Mouse (Mus musculus): ENCODE measurements around the gene Kcnk2. TPM values are rescaled to one million over a fixed set of nuclear protein-coding genes. Genes with fewer than 3 reads are reported as not detected.
"Not testable (repeated sequence)": the region's sequence is repeated elsewhere in the genome, so short reads cannot be mapped to it uniquely, and the experiment has no call there.

Kcnk2 gene
- polyA plus RNA-seq, 1 experiment from 2014 or later: not detected

GRCm38 (mm10) chr1:189293679-189294406, 108.2 kb downstream of the Kcnk2 start:
- ATAC-seq (no peak), DNase-seq (no peak)
- Histone ChIP-seq H3K4me3 (ENCODE audit: low read depth, low read length) (no peak overlapping the region), H3K4me2 (ENCODE audit: low read depth, low read length) (no peak overlapping the region), H3K27me3 (ENCODE audit: insufficient read depth, low read length) (no peaks in the 10 kb centered on the region), H3K9me3 (ENCODE audit: low read length) (no peaks in the 10 kb centered on the region), H3K9ac (replicated peaks) (no peak overlapping the region), H3K4me1 (ENCODE audit: insufficient read depth) (no peaks in the 10 kb centered on the region), H3K36me3 (replicated peaks; ENCODE audit: insufficient read depth, low read length) (no peaks in the 10 kb centered on the region), H3K27ac (ENCODE audit: low read depth) (no peak overlapping the region)
- WGBS (ENCODE audit: insufficient replicate concordance): 72% methylated on average over 12 of the region's 12 CpGs
- TF ChIP-seq EP300 (IDR thresholded peaks at IDR 0.05; ENCODE audit: low read depth) (no peak), CTCF (IDR thresholded peaks at IDR 0.05; ENCODE audit: low read depth) (no peak)

- Histone ChIP-seq H3K9ac (replicated peaks) (no peak overlapping the region), H3K27me3 (ENCODE audit: insufficient read depth, low read length) (no peaks in the 10 kb centered on the region), H3K27ac (ENCODE audit: low read depth) (no peak overlapping the region), H3K4me3 (ENCODE audit: low read depth, low read length) (no peak overlapping the region), H3K36me3 (replicated peaks; ENCODE audit: insufficient read depth, low read length) (no peaks in the 10 kb centered on the region), H3K9me3 (ENCODE audit: low read length) (no peaks in the 10 kb centered on the region), H3K4me2 (ENCODE audit: low read depth, low read length) (no peak overlapping the region), H3K4me1 (ENCODE audit: insufficient read depth) (no peaks in the 10 kb centered on the region)
- ATAC-seq (no peak), DNase-seq (no peak)
- WGBS (ENCODE audit: insufficient replicate concordance): 50% methylated on average over 3 of the region's 3 CpGs
- no peak for TF ChIP-seq EP300 (IDR thresholded peaks at IDR 0.05; ENCODE audit: low read depth)
- TF ChIP-seq CTCF (IDR thresholded peaks at IDR 0.05; ENCODE audit: low read depth): no peak
Observed at GRCm38 (mm10) chr1:189290885-189291284, 111.2 kb downstream of the Kcnk2 start.

GRCm38 (mm10) chr1:189288948-189289347, 113.1 kb downstream of the Kcnk2 start:
- ATAC-seq (no peak), DNase-seq (no peak)
- WGBS (ENCODE audit: insufficient replicate concordance): 84% methylated on average over 8 of the region's 8 CpGs
- Histone ChIP-seq H3K9me3 (ENCODE audit: low read length) (no peaks in the 10 kb centered on the region), H3K27ac (ENCODE audit: low read depth) (no peak overlapping the region), H3K4me2 (ENCODE audit: low read depth, low read length) (no peak overlapping the region), H3K4me3 (ENCODE audit: low read depth, low read length) (no peak overlapping the region), H3K4me1 (ENCODE audit: insufficient read depth) (no peaks in the 10 kb centered on the region), H3K27me3 (ENCODE audit: insufficient read depth, low read length) (no peaks in the 10 kb centered on the region), H3K9ac (replicated peaks) (no peak overlapping the region), H3K36me3 (replicated peaks; ENCODE audit: insufficient read depth, low read length) (no peaks in the 10 kb centered on the region)
- TF ChIP-seq CTCF (IDR thresholded peaks at IDR 0.05; ENCODE audit: low read depth) (no peak), EP300 (IDR thresholded peaks at IDR 0.05; ENCODE audit: low read depth) (no peak)

- Histone ChIP-seq H3K4me1 (ENCODE audit: insufficient read depth) (no peaks in the 10 kb centered on the region), H3K27ac (ENCODE audit: low read depth) (no peak overlapping the region), H3K4me2 (ENCODE audit: low read depth, low read length) (no peak overlapping the region), H3K4me3 (ENCODE audit: low read depth, low read length) (no peak overlapping the region), H3K27me3 (ENCODE audit: insufficient read depth, low read length) (no peaks in the 10 kb centered on the region), H3K9ac (replicated peaks) (no peak overlapping the region), H3K36me3 (replicated peaks; ENCODE audit: insufficient read depth, low read length) (no peaks in the 10 kb centered on the region), H3K9me3 (ENCODE audit: low read length) (no peaks in the 10 kb centered on the region)
- 77% methylated on average over 2 of the region's 2 CpGs for WGBS (ENCODE audit: insufficient replicate concordance)
- DNase-seq: no peak
- TF ChIP-seq CTCF (IDR thresholded peaks at IDR 0.05; ENCODE audit: low read depth) (no peak), EP300 (IDR thresholded peaks at IDR 0.05; ENCODE audit: low read depth) (no peak)
- ATAC-seq: no peak
Observed at GRCm38 (mm10) chr1:189272281-189272680, 129.8 kb downstream of the Kcnk2 start.

GRCm38 (mm10) chr1:189253631-189254030, 148.4 kb downstream of the Kcnk2 start:
- H3K27me3 ChIP-seq (ENCODE audit: insufficient read depth, low read length): no peaks in the 10 kb centered on the region
- no peak overlapping the region for H3K4me2 ChIP-seq (ENCODE audit: low read depth, low read length)
- no peaks in the 10 kb centered on the region for H3K36me3 ChIP-seq (replicated peaks; ENCODE audit: insufficient read depth, low read length)
- ATAC-seq: no peak
- no peak for TF ChIP-seq CTCF (IDR thresholded peaks at IDR 0.05; ENCODE audit: low read depth)
- TF ChIP-seq EP300 (IDR thresholded peaks at IDR 0.05; ENCODE audit: low read depth): no peak
- H3K4me1 ChIP-seq (ENCODE audit: insufficient read depth): no peaks in the 10 kb centered on the region
- DNase-seq: no peak
- no peak overlapping the region for H3K9ac ChIP-seq (replicated peaks)
- no peak overlapping the region for H3K27ac ChIP-seq (ENCODE audit: low read depth)
- H3K9me3 ChIP-seq (ENCODE audit: low read length): no peaks in the 10 kb centered on the region
- H3K4me3 ChIP-seq (ENCODE audit: low read depth, low read length): no peak overlapping the region

- TF ChIP-seq CTCF (IDR thresholded peaks at IDR 0.05; ENCODE audit: low read depth) (peak; percentile 43; the same call in 1 of the 2 replicates), EP300 (IDR thresholded peaks at IDR 0.05; ENCODE audit: low read depth) (no peak)
- no peak overlapping the region for H3K4me3 ChIP-seq (ENCODE audit: low read depth, low read length)
- no peak overlapping the region for H3K4me2 ChIP-seq (ENCODE audit: low read depth, low read length)
- no peaks in the 10 kb centered on the region for H3K27me3 ChIP-seq (ENCODE audit: insufficient read depth, low read length)
- no peak overlapping the region for H3K27ac ChIP-seq (ENCODE audit: low read depth)
- ATAC-seq: no peak
- no peaks in the 10 kb centered on the region for H3K4me1 ChIP-seq (ENCODE audit: insufficient read depth)
- no peak overlapping the region for H3K9ac ChIP-seq (replicated peaks)
- 66% methylated on average over 3 of the region's 3 CpGs for WGBS (ENCODE audit: insufficient replicate concordance)
- H3K36me3 ChIP-seq (replicated peaks; ENCODE audit: insufficient read depth, low read length): no peaks in the 10 kb centered on the region
- H3K9me3 ChIP-seq (ENCODE audit: low read length): no peaks in the 10 kb centered on the region
- DNase-seq: peak; percentile 19
Observed at GRCm38 (mm10) chr1:189253207-189253606, 148.9 kb downstream of the Kcnk2 start.

- H3K4me1 ChIP-seq (ENCODE audit: insufficient read depth); DNase-seq; H3K4me2 ChIP-seq (ENCODE audit: low read depth, low read length); ATAC-seq; H3K36me3 ChIP-seq (replicated peaks; ENCODE audit: insufficient read depth, low read length); H3K27me3 ChIP-seq (ENCODE audit: insufficient read depth, low read length); H3K9ac ChIP-seq (replicated peaks); H3K9me3 ChIP-seq (ENCODE audit: low read length); H3K27ac ChIP-seq (ENCODE audit: low read depth); H3K4me3 ChIP-seq (ENCODE audit: low read depth, low read length): not testable (repeated sequence)
- WGBS (ENCODE audit: insufficient replicate concordance): 76% methylated on average over 2 of the region's 2 CpGs
Observed at GRCm38 (mm10) chr1:189243206-189243605, 158.9 kb downstream of the Kcnk2 start.

All from liver, postnatal 0 days (tissue).